Mouse (Mus musculus): ENCODE data around the gene Arntl. TPM values are rescaled to one million over a fixed set of nuclear protein-coding genes. Genes with fewer than 3 reads are reported as not detected.

The Arntl gene
- polyA plus RNA-seq, 1 experiment from 2014 or later = 7.6 TPM

- H3K9ac ChIP-seq (ENCODE audit: low read depth, low read length) = no peak overlapping the region
- no peaks in the 10 kb centered on the region for H3K27me3 ChIP-seq (ENCODE audit: control insufficient read depth, insufficient read depth, low read length)
- H3K4me2 ChIP-seq = no peak overlapping the region
- H3K27ac ChIP-seq (ENCODE audit: low read depth, low read length) = no peak overlapping the region
- H3K4me3 ChIP-seq (ENCODE audit: low read depth, low read length) = no peak overlapping the region
- ATAC-seq (replicated peaks; ENCODE audit: insufficient number of reproducible peaks, low FRiP score, low TSS enrichment) = no peak
- no peaks in the 10 kb centered on the region; the same call in 1 of the 2 replicates for H3K9me3 ChIP-seq (replicated peaks; ENCODE audit: control insufficient read depth, low read length)
- no peaks in the 10 kb centered on the region for H3K36me3 ChIP-seq (ENCODE audit: control insufficient read depth, insufficient read depth, low read length)
- WGBS (ENCODE audit: insufficient replicate concordance) = 68% methylated on average over 2 of the region's 2 CpGs
- H3K4me1 ChIP-seq (ENCODE audit: control insufficient read depth, insufficient read depth, low read length) = peaks cover 3% of the 10 kb centered on the region; the same call in 1 of the 2 replicates
Measured at GRCm38 (mm10) chr7:113195271-113195670, 12.0 kb upstream of the Arntl start.

GRCm38 (mm10) chr7:113196171-113196570 lies 11.1 kb upstream of the Arntl start:
- Histone ChIP-seq H3K4me2 (no peak overlapping the region), H3K9me3 (replicated peaks; ENCODE audit: control insufficient read depth, low read length) (no peaks in the 10 kb centered on the region; the same call in 1 of the 2 replicates), H3K27me3 (ENCODE audit: control insufficient read depth, insufficient read depth, low read length) (no peaks in the 10 kb centered on the region), H3K4me3 (ENCODE audit: low read depth, low read length) (no peak overlapping the region), H3K9ac (ENCODE audit: low read depth, low read length) (no peak overlapping the region), H3K27ac (ENCODE audit: low read depth, low read length) (no peak overlapping the region), H3K36me3 (ENCODE audit: control insufficient read depth, insufficient read depth, low read length) (no peaks in the 10 kb centered on the region), H3K4me1 (ENCODE audit: control insufficient read depth, insufficient read depth, low read length) (peaks cover 3% of the 10 kb centered on the region; the same call in 1 of the 2 replicates)
- no peak for ATAC-seq (replicated peaks; ENCODE audit: insufficient number of reproducible peaks, low FRiP score, low TSS enrichment)
- 76% methylated on average over 3 of the region's 3 CpGs for WGBS (ENCODE audit: insufficient replicate concordance)

GRCm38 (mm10) chr7:113197161-113197775 lies 10.0 kb upstream of the Arntl start:
- peak overlapping the region; percentile 29; the same call in 1 of the 2 replicates for H3K4me2 ChIP-seq

GRCm38 (mm10) chr7:113201584-113201983 lies 5.7 kb upstream of the Arntl start:
- no peak overlapping the region for H3K4me2 ChIP-seq
- H3K27me3 ChIP-seq (ENCODE audit: control insufficient read depth, insufficient read depth, low read length) = peaks cover 24% of the 10 kb centered on the region
- no peaks in the 10 kb centered on the region for H3K36me3 ChIP-seq (ENCODE audit: control insufficient read depth, insufficient read depth, low read length)
- WGBS (ENCODE audit: insufficient replicate concordance) = 38% methylated on average over 3 of the region's 3 CpGs
- no peaks in the 10 kb centered on the region for H3K9me3 ChIP-seq (replicated peaks; ENCODE audit: control insufficient read depth, low read length)
- peaks cover 3% of the 10 kb centered on the region; the same call in 1 of the 2 replicates for H3K4me1 ChIP-seq (ENCODE audit: control insufficient read depth, insufficient read depth, low read length)
- no peak overlapping the region for H3K4me3 ChIP-seq (ENCODE audit: low read depth, low read length)
- no peak overlapping the region for H3K27ac ChIP-seq (ENCODE audit: low read depth, low read length)
- no peak for ATAC-seq (replicated peaks; ENCODE audit: insufficient number of reproducible peaks, low FRiP score, low TSS enrichment)
- H3K9ac ChIP-seq (ENCODE audit: low read depth, low read length) = no peak overlapping the region

More at GRCm38 (mm10) chr7:113197161-113197775, 10.0 kb upstream of the Arntl start:
- H3K4me3 ChIP-seq (ENCODE audit: low read depth, low read length) = no peak overlapping the region
- peaks cover 3% of the 10 kb centered on the region; the same call in 1 of the 2 replicates for H3K4me1 ChIP-seq (ENCODE audit: control insufficient read depth, insufficient read depth, low read length)
- no peaks in the 10 kb centered on the region for H3K9me3 ChIP-seq (replicated peaks; ENCODE audit: control insufficient read depth, low read length)
- H3K27me3 ChIP-seq (ENCODE audit: control insufficient read depth, insufficient read depth, low read length) = no peaks in the 10 kb centered on the region; the same call in 1 of the 2 replicates
- H3K9ac ChIP-seq (ENCODE audit: low read depth, low read length) = 0 out of 2 replicates have a peak overlapping the region, but pooled peaks have one; percentile 39
- WGBS (ENCODE audit: insufficient replicate concordance) = 33% methylated on average over 10 of the region's 10 CpGs
- ATAC-seq (replicated peaks; ENCODE audit: insufficient number of reproducible peaks, low FRiP score, low TSS enrichment) = no peak
- no peaks in the 10 kb centered on the region for H3K36me3 ChIP-seq (ENCODE audit: control insufficient read depth, insufficient read depth, low read length)
- no peak overlapping the region for H3K27ac ChIP-seq (ENCODE audit: low read depth, low read length)

GRCm38 (mm10) chr7:113207471-113208387 lies 464 bp downstream of the Arntl start:
- peak; percentile 64 for ATAC-seq (replicated peaks; ENCODE audit: insufficient number of reproducible peaks, low FRiP score, low TSS enrichment)
- peaks cover 54% of the 10 kb centered on the region for H3K27me3 ChIP-seq (ENCODE audit: control insufficient read depth, insufficient read depth, low read length)
- peak overlapping the region; percentile 73 for H3K9ac ChIP-seq (ENCODE audit: low read depth, low read length)
- peak overlapping the region; percentile 69 for H3K27ac ChIP-seq (ENCODE audit: low read depth, low read length)
- peak overlapping the region; percentile 95 for H3K4me2 ChIP-seq
- H3K36me3 ChIP-seq (ENCODE audit: control insufficient read depth, insufficient read depth, low read length) = no peaks in the 10 kb centered on the region
- peak overlapping the region; percentile 92 for H3K4me3 ChIP-seq (ENCODE audit: low read depth, low read length)
- peaks cover 5% of the 10 kb centered on the region for H3K4me1 ChIP-seq (ENCODE audit: control insufficient read depth, insufficient read depth, low read length)
- under 1% methylated on average over 87 of the region's 98 CpGs for WGBS (ENCODE audit: insufficient replicate concordance)
- no peaks in the 10 kb centered on the region for H3K9me3 ChIP-seq (replicated peaks; ENCODE audit: control insufficient read depth, low read length)

GRCm38 (mm10) chr7:113208388-113208753 lies 1.1 kb downstream of the Arntl start:
- ATAC-seq (replicated peaks; ENCODE audit: insufficient number of reproducible peaks, low FRiP score, low TSS enrichment) = no peak
- peak overlapping the region; percentile 95 for H3K4me2 ChIP-seq
- no peak overlapping the region for H3K27ac ChIP-seq (ENCODE audit: low read depth, low read length)
- H3K9ac ChIP-seq (ENCODE audit: low read depth, low read length) = peak overlapping the region; percentile 73
- 4% methylated on average over 19 of the region's 19 CpGs for WGBS (ENCODE audit: insufficient replicate concordance)
- no peaks in the 10 kb centered on the region for H3K9me3 ChIP-seq (replicated peaks; ENCODE audit: control insufficient read depth, low read length)
- H3K27me3 ChIP-seq (ENCODE audit: control insufficient read depth, insufficient read depth, low read length) = peaks cover 52% of the 10 kb centered on the region
- H3K4me1 ChIP-seq (ENCODE audit: control insufficient read depth, insufficient read depth, low read length) = peaks cover 5% of the 10 kb centered on the region
- H3K4me3 ChIP-seq (ENCODE audit: low read depth, low read length) = peak overlapping the region; percentile 92
- H3K36me3 ChIP-seq (ENCODE audit: control insufficient read depth, insufficient read depth, low read length) = no peaks in the 10 kb centered on the region

- H3K27me3 ChIP-seq (ENCODE audit: control insufficient read depth, insufficient read depth, low read length) = peaks cover 40% of the 10 kb centered on the region
- no peak overlapping the region for H3K9ac ChIP-seq (ENCODE audit: low read depth, low read length)
- WGBS (ENCODE audit: insufficient replicate concordance) = 41% methylated on average over 4 of the region's 4 CpGs
Measured at GRCm38 (mm10) chr7:113210441-113210840, 3.2 kb downstream of the Arntl start.

GRCm38 (mm10) chr7:113214245-113215169 lies 7.2 kb downstream of the Arntl start:
- Histone ChIP-seq H3K9me3 (replicated peaks; ENCODE audit: control insufficient read depth, low read length) (no peaks in the 10 kb centered on the region), H3K4me3 (ENCODE audit: low read depth, low read length) (no peak overlapping the region), H3K4me1 (ENCODE audit: control insufficient read depth, insufficient read depth, low read length) (no peaks in the 10 kb centered on the region), H3K9ac (ENCODE audit: low read depth, low read length) (no peak overlapping the region), H3K4me2 (no peak overlapping the region), H3K27me3 (ENCODE audit: control insufficient read depth, insufficient read depth, low read length) (peaks cover 23% of the 10 kb centered on the region), H3K36me3 (ENCODE audit: control insufficient read depth, insufficient read depth, low read length) (no peaks in the 10 kb centered on the region), H3K27ac (ENCODE audit: low read depth, low read length) (no peak overlapping the region)
- ATAC-seq (replicated peaks; ENCODE audit: insufficient number of reproducible peaks, low FRiP score, low TSS enrichment) = no peak
- 54% methylated on average over 6 of the region's 6 CpGs for WGBS (ENCODE audit: insufficient replicate concordance)

More at GRCm38 (mm10) chr7:113210441-113210840, 3.2 kb downstream of the Arntl start:
- Histone ChIP-seq H3K4me2 (no peak overlapping the region), H3K36me3 (ENCODE audit: control insufficient read depth, insufficient read depth, low read length) (no peaks in the 10 kb centered on the region), H3K9me3 (replicated peaks; ENCODE audit: control insufficient read depth, low read length) (no peaks in the 10 kb centered on the region), H3K4me1 (ENCODE audit: control insufficient read depth, insufficient read depth, low read length) (peaks cover 5% of the 10 kb centered on the region), H3K27ac (ENCODE audit: low read depth, low read length) (no peak overlapping the region), H3K4me3 (ENCODE audit: low read depth, low read length) (no peak overlapping the region)
- no peak for ATAC-seq (replicated peaks; ENCODE audit: insufficient number of reproducible peaks, low FRiP score, low TSS enrichment)

Measured in heart, embryonic 11.5 days (tissue).